Mouse (Mus musculus) limb, embryonic 11.5 days (tissue): ENCODE measurements around the gene Slc16a13. TPM values are rescaled to one million over a fixed set of nuclear protein-coding genes. Genes with fewer than 3 reads are reported as not detected.

ENCODE experiments used
- ATAC-seq: fragments of 200-750 bp; cut with Nextera tagmentation; 2 replicates; pipeline ENCODE4 v1.8.0; 2017; ENCODE audit warnings: low read depth; ENCODE audit not compliant: insufficient number of reproducible peaks, low FRiP score, low TSS enrichment
- DNase-seq: peaks from one replicate; pipeline ENCODE4 v3.0.0-alpha.2; 2015; ENCODE audit warnings: low spot score
- H3K27ac ChIP-seq: fragments of 300-500 bp; sonication (generic); replicated peaks from 2 replicates; pipeline ENCODE4 v1.5.1; 2014; ENCODE audit warnings: low read depth, mild to moderate bottlenecking, low read length
- H3K27me3 ChIP-seq: fragments of 300-500 bp; sonication (generic); 2 replicates; pipeline ENCODE4 v1.6.1; 2014; ENCODE audit warnings: mild to moderate bottlenecking, low read length, mixed read lengths; ENCODE audit not compliant: control insufficient read depth, insufficient read depth
- H3K36me3 ChIP-seq: fragments of 300-500 bp; sonication (generic); 2 replicates; pipeline ENCODE4 v1.6.1; 2014; ENCODE audit warnings: mild to moderate bottlenecking, low read length, moderate library complexity, mixed read lengths; ENCODE audit not compliant: control insufficient read depth, insufficient read depth
- H3K4me1 ChIP-seq: fragments of 300-500 bp; sonication (generic); 2 replicates; pipeline ENCODE4 v1.6.1; 2014; ENCODE audit warnings: low read length, mixed read lengths; ENCODE audit not compliant: control insufficient read depth, insufficient read depth
- H3K4me2 ChIP-seq: fragments of 300-500 bp; sonication (generic); 2 replicates; pipeline ENCODE4 v1.6.1; 2014; ENCODE audit warnings: low read depth, mild to moderate bottlenecking, moderate library complexity; ENCODE audit not compliant: severe bottlenecking
- H3K4me3 ChIP-seq: fragments of 300-500 bp; sonication (generic); 2 replicates; pipeline ENCODE4 v1.5.1; 2014; ENCODE audit warnings: low read depth, low read length
- H3K9ac ChIP-seq: fragments of 300-500 bp; sonication (generic); 2 replicates; pipeline ENCODE4 v1.6.1; 2014; ENCODE audit warnings: mild to moderate bottlenecking, low read length
- H3K9me3 ChIP-seq: fragments of 300-500 bp; sonication (generic); 2 replicates; pipeline ENCODE4 v1.6.1; 2016; ENCODE audit warnings: low read length; ENCODE audit not compliant: control insufficient read depth
- WGBS: fragments of 180-500 bp; shearing (Covaris S2); extraction: QIAGEN DNeasy Blood & Tissue Kit; methylation state at CpG from one replicate; pipeline ENCODE4 v1.1.7; 2014; 5-methylcytosine and 5-hydroxymethylcytosine counted together
- polyA plus RNA-seq: library from polyadenylated mRNA; unstranded; fragments of >200 nt; fragmentation: Nextera tagmentation; extraction: Ambion mirVana; gene quantifications from 2 replicates; pipeline ENCODE4 v1.2.1, GENCODE M21; 2014

Slc16a13 gene
- polyA plus RNA-seq, 1 experiment from 2014 or later = 17.0 TPM

- no peak overlapping the region for H3K27ac ChIP-seq
- H3K4me3 ChIP-seq = no peak overlapping the region
- peaks cover 12% of the 10 kb centered on the region for H3K4me1 ChIP-seq
- H3K9ac ChIP-seq = no peak overlapping the region
- H3K9me3 ChIP-seq = no peaks in the 10 kb centered on the region
- peaks cover 55% of the 10 kb centered on the region for H3K27me3 ChIP-seq
- H3K4me2 ChIP-seq = peak overlapping the region; percentile 0; the same call in 1 of the 2 replicates
- no peaks in the 10 kb centered on the region for H3K36me3 ChIP-seq
- DNase-seq = no peak
- ATAC-seq = no peak
- WGBS = 85% methylated on average over 4 of the region's 4 CpGs
Observed at GRCm38 (mm10) chr11:70227661-70228245, 6.9 kb upstream of the Slc16a13 start.

- WGBS = 31% methylated on average over 5 of the region's 5 CpGs
- H3K27ac ChIP-seq = no peak overlapping the region
Observed at GRCm38 (mm10) chr11:70227126-70227525, 6.3 kb upstream of the Slc16a13 start.

GRCm38 (mm10) chr11:70226602-70226890 lies 5.7 kb upstream of the Slc16a13 start:
- no peaks in the 10 kb centered on the region for H3K36me3 ChIP-seq
- H3K27ac ChIP-seq = no peak overlapping the region
- WGBS = 4% methylated on average over 18 of the region's 18 CpGs
- no peak for ATAC-seq
- H3K9ac ChIP-seq = no peak overlapping the region
- DNase-seq = no peak
- H3K4me3 ChIP-seq = 0 out of 2 replicates have a peak overlapping the region, but pooled peaks have one; percentile 12
- peaks cover 55% of the 10 kb centered on the region for H3K27me3 ChIP-seq
- no peaks in the 10 kb centered on the region for H3K9me3 ChIP-seq
- peak overlapping the region; percentile 39; the same call in 1 of the 2 replicates for H3K4me2 ChIP-seq
- peaks cover 7% of the 10 kb centered on the region for H3K4me1 ChIP-seq

More at GRCm38 (mm10) chr11:70227126-70227525, 6.3 kb upstream of the Slc16a13 start:
- Histone ChIP-seq H3K36me3 (no peaks in the 10 kb centered on the region), H3K27me3 (peaks cover 55% of the 10 kb centered on the region), H3K4me1 (peaks cover 7% of the 10 kb centered on the region), H3K9me3 (no peaks in the 10 kb centered on the region), H3K9ac (no peak overlapping the region), H3K4me2 (peak overlapping the region; percentile 39; the same call in 1 of the 2 replicates), H3K4me3 (0 out of 2 replicates have a peak overlapping the region, but pooled peaks have one; percentile 12)
- ATAC-seq = no peak
- DNase-seq = no peak

GRCm38 (mm10) chr11:70225798-70226601 lies 5.1 kb upstream of the Slc16a13 start:
- no peak for DNase-seq

GRCm38 (mm10) chr11:70223724-70224123 lies 2.9 kb upstream of the Slc16a13 start:
- Histone ChIP-seq H3K36me3 (no peaks in the 10 kb centered on the region), H3K4me2 (no peak overlapping the region), H3K9me3 (no peaks in the 10 kb centered on the region), H3K27me3 (peaks cover 39% of the 10 kb centered on the region), H3K9ac (no peak overlapping the region), H3K4me3 (no peak overlapping the region), H3K27ac (no peak overlapping the region), H3K4me1 (0 out of 2 replicates have a peak, but pooled peaks cover 3% of the 10 kb centered on the region)
- WGBS = 90% methylated on average over 9 of the region's 9 CpGs
- no peak for ATAC-seq
- DNase-seq = no peak

More at GRCm38 (mm10) chr11:70225798-70226601, 5.1 kb upstream of the Slc16a13 start:
- H3K4me3 ChIP-seq = peak overlapping the region; percentile 12; the same call in 1 of the 2 replicates
- peak overlapping the region; percentile 13; the same call in 1 of the 2 replicates for H3K9ac ChIP-seq
- peaks cover 55% of the 10 kb centered on the region for H3K27me3 ChIP-seq
- no peak for ATAC-seq
- no peaks in the 10 kb centered on the region for H3K36me3 ChIP-seq
- H3K27ac ChIP-seq = no peak overlapping the region
- WGBS = 14% methylated on average over 27 of the region's 27 CpGs
- peak overlapping the region; percentile 39; the same call in 1 of the 2 replicates for H3K4me2 ChIP-seq
- peaks cover 7% of the 10 kb centered on the region for H3K4me1 ChIP-seq
- no peaks in the 10 kb centered on the region for H3K9me3 ChIP-seq

- 0 out of 2 replicates have a peak, but pooled peaks cover 3% of the 10 kb centered on the region for H3K4me1 ChIP-seq
- 11% methylated on average over 14 of the region's 14 CpGs for WGBS
- no peak overlapping the region for H3K27ac ChIP-seq
- H3K9ac ChIP-seq = no peak overlapping the region; the same call in 1 of the 2 replicates
- ATAC-seq = no peak
- no peak for DNase-seq
- H3K9me3 ChIP-seq = no peaks in the 10 kb centered on the region
- peaks cover 2% of the 10 kb centered on the region; the same call in 1 of the 2 replicates for H3K36me3 ChIP-seq
- peak overlapping the region; percentile 54 for H3K4me3 ChIP-seq
- peak overlapping the region; percentile 91 for H3K4me2 ChIP-seq
- peaks cover 23% of the 10 kb centered on the region for H3K27me3 ChIP-seq
Observed at GRCm38 (mm10) chr11:70221603-70222500, 988 bp upstream of the Slc16a13 start.

- ATAC-seq (no peak), DNase-seq (no peak)
- Histone ChIP-seq H3K4me1 (no peaks in the 10 kb centered on the region), H3K36me3 (peaks cover 2% of the 10 kb centered on the region; the same call in 1 of the 2 replicates), H3K4me2 (peak overlapping the region; percentile 91), H3K27ac (peak overlapping the region; percentile 60), H3K27me3 (peaks cover 18% of the 10 kb centered on the region), H3K9me3 (no peaks in the 10 kb centered on the region), H3K4me3 (peak overlapping the region; percentile 54), H3K9ac (peak overlapping the region; percentile 80)
- 2% methylated on average over 24 of the region's 24 CpGs for WGBS
Observed at GRCm38 (mm10) chr11:70220323-70220722, 541 bp downstream of the Slc16a13 start.

GRCm38 (mm10) chr11:70219873-70220272 lies 991 bp downstream of the Slc16a13 start:
- peak overlapping the region; percentile 91 for H3K4me2 ChIP-seq
- no peaks in the 10 kb centered on the region for H3K9me3 ChIP-seq
- peaks cover 2% of the 10 kb centered on the region; the same call in 1 of the 2 replicates for H3K36me3 ChIP-seq
- peak overlapping the region; percentile 54 for H3K4me3 ChIP-seq
- no peak for ATAC-seq
- no peak for DNase-seq
- peaks cover 19% of the 10 kb centered on the region for H3K27me3 ChIP-seq
- no peak overlapping the region for H3K27ac ChIP-seq
- 57% methylated on average over 7 of the region's 7 CpGs for WGBS
- H3K9ac ChIP-seq = peak overlapping the region; percentile 80
- H3K4me1 ChIP-seq = peaks cover under 1% of the 10 kb centered on the region; the same call in 1 of the 2 replicates
